Mouse (Mus musculus) liver, postnatal 0 days (tissue): Measurements from ENCODE around the gene Zmym5.

Experiments used
- CTCF ChIP-seq: sonication (generic); IDR thresholded peaks from 2 replicates; pipeline ENCODE4 v1.5.1; 2016; ENCODE audit warnings: antibody characterized with exemption, low read depth
- EP300 ChIP-seq: IDR thresholded peaks from 2 replicates; pipeline ENCODE4 v1.6.1; 2016; ENCODE audit warnings: antibody characterized with exemption, low read depth, mild to moderate bottlenecking

DNA sequence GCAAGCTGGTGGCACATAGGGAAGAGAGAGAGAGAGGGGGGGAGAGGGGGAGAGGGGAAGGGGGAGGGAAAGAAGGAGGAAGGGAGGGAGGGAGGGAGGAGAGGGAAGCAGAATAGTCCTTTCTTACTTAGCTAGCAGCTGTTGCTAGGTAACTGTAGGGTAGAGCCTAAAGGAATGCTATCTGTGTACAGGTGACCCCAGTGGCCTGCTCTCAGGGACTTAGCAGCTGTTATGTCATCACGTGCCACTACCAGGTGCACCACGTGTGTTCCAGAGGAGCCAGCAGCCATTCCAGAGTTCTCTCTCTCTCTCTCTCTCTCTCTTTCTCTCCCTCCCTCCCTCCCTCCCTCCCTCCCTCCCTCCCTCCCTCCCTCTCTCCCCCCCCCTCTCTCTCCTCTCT is 33.0 kb upstream of the Zmym5 start:
- TF ChIP-seq CTCF = no peak
- no peak for TF ChIP-seq EP300
